Mouse (Mus musculus) midbrain, embryonic 12.5 days (tissue): ENCODE measurements at regions not wholly inside any gene's neighbourhood (a gene's known extent, or its start where the extent isn't known, plus 50 kb on each side); places are given as distances from the start of the nearest gene placed in this dataset.
A peak's percentile ranks its signal among the peaks of the same experiment; 100 is the strongest.
"Not testable (repeated sequence)": the region's sequence is repeated elsewhere in the genome, so short reads cannot be mapped to it uniquely, and the experiment has no call there.

ENCODE experiments used
- ATAC-seq: fragments of 200-750 bp; cut with Nextera tagmentation; 2 replicates; pipeline ENCODE4 v1.8.0; 2017; ENCODE audit warnings: low read depth, moderate TSS enrichment, moderate library complexity; ENCODE audit not compliant: low FRiP score
- H3K27ac ChIP-seq: fragments of 300-500 bp; sonication (generic); replicated peaks from 2 replicates; pipeline ENCODE4 v1.5.1; 2016; ENCODE audit warnings: mild to moderate bottlenecking
- H3K27me3 ChIP-seq: fragments of 300-500 bp; sonication (generic); 2 replicates; pipeline ENCODE4 v1.6.1; 2016; ENCODE audit warnings: mild to moderate bottlenecking
- H3K36me3 ChIP-seq: fragments of 300-500 bp; sonication (generic); 2 replicates; pipeline ENCODE4 v1.6.1; 2016
- H3K4me1 ChIP-seq: fragments of 300-500 bp; sonication (generic); 2 replicates; pipeline ENCODE4 v1.6.1; 2016
- H3K4me2 ChIP-seq: fragments of 300-500 bp; sonication (generic); replicated peaks from 2 replicates; pipeline ENCODE4 v1.6.1; 2016; ENCODE audit warnings: mild to moderate bottlenecking, moderate library complexity
- H3K4me3 ChIP-seq: fragments of 300-500 bp; sonication (generic); 2 replicates; pipeline ENCODE4 v1.5.1; 2016; ENCODE audit warnings: mild to moderate bottlenecking
- H3K9ac ChIP-seq: fragments of 300-500 bp; sonication (generic); replicated peaks from 2 replicates; pipeline ENCODE4 v1.6.1; 2016; ENCODE audit warnings: mild to moderate bottlenecking, moderate library complexity
- H3K9me3 ChIP-seq: fragments of 300-500 bp; sonication (generic); 2 replicates; pipeline ENCODE4 v1.6.1; 2016; ENCODE audit warnings: mild to moderate bottlenecking
- WGBS: fragments of 180-500 bp; shearing (Covaris S2); methylation state at CpG from one replicate; pipeline ENCODE4 v1.1.7; 2016; 5-methylcytosine and 5-hydroxymethylcytosine counted together

DNA sequence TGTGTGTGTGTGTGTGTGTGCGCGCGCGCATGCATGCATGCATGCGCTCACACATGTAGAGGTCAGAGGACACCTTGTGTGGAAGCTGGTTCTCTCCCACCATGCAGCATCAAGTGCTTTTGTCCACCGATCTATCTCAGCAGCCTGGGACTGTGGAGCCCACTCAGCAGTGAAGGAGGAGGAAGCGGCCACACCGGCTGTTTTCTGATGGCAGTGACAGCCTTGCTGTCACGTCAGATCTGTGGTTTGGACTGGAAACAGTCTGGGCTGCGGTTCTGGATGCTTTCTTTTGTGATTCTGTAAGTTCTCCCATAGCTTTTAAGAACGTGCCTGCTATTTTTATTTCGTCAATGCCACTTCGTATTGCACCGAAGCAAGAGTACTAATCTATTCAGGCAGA, 84.0 kb upstream of the Arl4c start:
- peaks cover 4% of the 10 kb centered on the region; the same call in 1 of the 2 replicates for H3K27me3 ChIP-seq
- no peak overlapping the region for H3K27ac ChIP-seq
- WGBS: 94% methylated on average over 14 of the region's 14 CpGs
- H3K4me3 ChIP-seq: no peak overlapping the region
- no peak overlapping the region for H3K4me2 ChIP-seq
- H3K9me3 ChIP-seq: peaks cover 6% of the 10 kb centered on the region
- H3K36me3 ChIP-seq: no peaks in the 10 kb centered on the region
- H3K9ac ChIP-seq: no peak overlapping the region
- no peak for ATAC-seq
- H3K4me1 ChIP-seq: no peaks in the 10 kb centered on the region

DNA sequence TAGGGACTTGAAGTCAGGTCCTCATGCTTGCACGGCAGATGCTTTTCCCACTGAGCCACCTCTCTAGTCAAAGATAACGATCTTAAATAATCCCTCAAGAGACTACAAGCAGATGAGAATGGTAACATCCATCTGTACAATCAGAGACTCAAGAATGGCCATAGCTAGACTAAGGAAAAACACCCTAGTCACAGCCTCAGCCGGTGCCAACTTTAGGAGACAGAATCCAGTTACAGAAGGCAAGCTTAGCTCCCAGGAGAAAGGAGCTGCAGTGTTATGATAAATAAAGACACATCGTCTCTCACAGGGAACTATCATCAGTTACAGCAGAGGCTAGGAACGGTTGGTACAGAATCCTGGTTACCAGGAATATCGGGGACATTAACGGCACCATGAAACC, 88.7 kb upstream of the Arl4c start:
- WGBS: 82% methylated on average over 7 of the region's 7 CpGs
- Histone ChIP-seq H3K9ac (no peak overlapping the region), H3K4me1 (no peaks in the 10 kb centered on the region), H3K36me3 (no peaks in the 10 kb centered on the region), H3K27me3 (peaks cover 3% of the 10 kb centered on the region; the same call in 1 of the 2 replicates), H3K9me3 (peaks cover 6% of the 10 kb centered on the region), H3K4me2 (no peak overlapping the region), H3K4me3 (no peak overlapping the region), H3K27ac (no peak overlapping the region)
- no peak for ATAC-seq

GRCm38 (mm10) chr1:88794926-88795325, 92.9 kb upstream of the Arl4c start:
- H3K9ac ChIP-seq: no peak overlapping the region
- H3K27ac ChIP-seq: no peak overlapping the region
- no peak overlapping the region for H3K4me3 ChIP-seq
- no peaks in the 10 kb centered on the region; the same call in 1 of the 2 replicates for H3K27me3 ChIP-seq
- 78% methylated on average over 10 of the region's 10 CpGs for WGBS
- H3K36me3 ChIP-seq: no peaks in the 10 kb centered on the region
- no peak overlapping the region for H3K4me2 ChIP-seq
- ATAC-seq: no peak
- 0 out of 2 replicates have a peak, but pooled peaks cover 4% of the 10 kb centered on the region for H3K9me3 ChIP-seq
- peaks cover 17% of the 10 kb centered on the region for H3K4me1 ChIP-seq

DNA sequence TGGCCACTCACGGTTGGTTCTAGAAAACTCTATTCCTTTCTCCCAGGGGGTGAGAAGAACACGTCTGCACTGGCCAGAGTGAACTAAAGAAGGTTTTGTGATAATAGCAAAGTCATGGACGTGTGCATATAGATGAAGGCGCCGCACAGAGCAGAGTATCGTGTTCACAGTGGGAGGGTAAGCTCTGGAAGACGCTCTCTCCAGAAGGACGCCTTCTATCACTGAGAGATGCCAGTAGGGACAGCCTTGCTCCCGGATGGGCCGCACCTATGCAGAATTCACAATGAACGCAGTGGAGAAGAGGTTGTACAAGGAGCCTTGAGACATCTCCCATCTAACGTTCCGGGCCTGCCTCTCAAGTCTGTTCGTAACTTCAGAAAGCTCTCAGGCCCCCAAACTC, 96.5 kb upstream of the Arl4c start:
- ATAC-seq: 0 out of 2 replicates have a peak, but pooled peaks have one; percentile 16
- Histone ChIP-seq H3K4me1 (peaks cover 25% of the 10 kb centered on the region), H3K9me3 (0 out of 2 replicates have a peak, but pooled peaks cover 7% of the 10 kb centered on the region), H3K9ac (no peak overlapping the region), H3K27ac (peak overlapping the region; percentile 73; the same call in 1 of the 2 replicates), H3K36me3 (no peaks in the 10 kb centered on the region), H3K4me2 (no peak overlapping the region), H3K27me3 (no peaks in the 10 kb centered on the region; the same call in 1 of the 2 replicates), H3K4me3 (no peak overlapping the region)
- 47% methylated on average over 14 of the region's 14 CpGs for WGBS

GRCm38 (mm10) chr1:88798874-88799273, 96.9 kb upstream of the Arl4c start:
- no peak overlapping the region for H3K9ac ChIP-seq
- H3K4me2 ChIP-seq: no peak overlapping the region
- H3K4me3 ChIP-seq: no peak overlapping the region
- 0 out of 2 replicates have a peak, but pooled peaks cover 7% of the 10 kb centered on the region for H3K9me3 ChIP-seq
- peaks cover 25% of the 10 kb centered on the region for H3K4me1 ChIP-seq
- no peaks in the 10 kb centered on the region; the same call in 1 of the 2 replicates for H3K27me3 ChIP-seq
- ATAC-seq: 0 out of 2 replicates have a peak, but pooled peaks have one; percentile 9
- H3K36me3 ChIP-seq: no peaks in the 10 kb centered on the region
- WGBS: 26% methylated on average over 8 of the region's 8 CpGs
- peak overlapping the region; percentile 73 for H3K27ac ChIP-seq

DNA sequence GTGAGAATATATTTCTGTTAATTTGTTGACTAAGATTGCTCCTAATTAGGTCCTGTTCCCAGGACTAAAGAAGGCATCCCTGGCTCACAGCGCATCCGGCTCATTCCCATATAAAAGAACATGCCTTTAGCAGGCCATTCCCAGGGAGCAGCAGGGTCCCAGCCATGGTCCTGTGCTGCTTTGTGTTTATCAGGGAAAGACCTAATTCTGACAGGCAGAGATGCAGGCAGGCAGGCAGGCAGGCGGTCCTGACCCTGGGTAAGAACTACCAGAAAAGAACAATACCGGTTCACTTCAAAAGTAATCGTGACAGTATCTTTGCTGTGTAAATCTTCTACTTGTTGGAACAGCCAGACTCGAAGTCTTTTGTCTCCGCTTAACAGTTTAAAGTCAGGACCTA, 97.3 kb upstream of the Arl4c start:
- H3K4me3 ChIP-seq: no peak overlapping the region
- H3K27ac ChIP-seq: peak overlapping the region; percentile 73
- H3K9me3 ChIP-seq: 0 out of 2 replicates have a peak, but pooled peaks cover 7% of the 10 kb centered on the region
- peaks cover 25% of the 10 kb centered on the region for H3K4me1 ChIP-seq
- no peaks in the 10 kb centered on the region; the same call in 1 of the 2 replicates for H3K27me3 ChIP-seq
- no peak overlapping the region for H3K9ac ChIP-seq
- WGBS: 14% methylated on average over 7 of the region's 7 CpGs
- H3K36me3 ChIP-seq: no peaks in the 10 kb centered on the region
- ATAC-seq: peak; percentile 49; the same call in 1 of the 2 replicates
- H3K4me2 ChIP-seq: no peak overlapping the region

DNA sequence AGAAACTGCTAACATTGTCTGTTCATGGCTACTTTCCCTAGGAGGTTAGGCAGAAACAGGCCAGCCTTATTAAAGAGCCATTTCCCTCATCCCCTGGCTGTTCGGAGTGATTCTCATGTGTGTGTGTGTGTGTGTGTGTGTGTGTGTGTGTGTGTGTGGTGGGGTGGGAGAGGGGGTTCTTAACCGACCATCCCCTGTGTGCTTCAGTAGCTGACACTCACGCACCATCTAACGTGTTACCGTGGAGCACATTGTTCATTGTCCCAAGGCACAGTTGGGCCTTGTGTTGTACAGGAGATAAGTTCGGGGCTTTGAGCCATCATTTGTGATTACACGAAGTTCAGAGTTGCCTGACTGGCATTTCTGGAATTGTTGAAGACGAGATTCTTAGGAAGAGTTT, 97.8 kb upstream of the Arl4c start:
- Histone ChIP-seq H3K9ac (no peak overlapping the region), H3K36me3 (no peaks in the 10 kb centered on the region), H3K27ac (peak overlapping the region; percentile 73), H3K4me1 (peaks cover 25% of the 10 kb centered on the region), H3K9me3 (0 out of 2 replicates have a peak, but pooled peaks cover 7% of the 10 kb centered on the region), H3K4me3 (no peak overlapping the region), H3K27me3 (no peaks in the 10 kb centered on the region; the same call in 1 of the 2 replicates), H3K4me2 (no peak overlapping the region)
- peak; percentile 44; the same call in 1 of the 2 replicates for ATAC-seq
- WGBS: 26% methylated on average over 8 of the region's 8 CpGs

DNA sequence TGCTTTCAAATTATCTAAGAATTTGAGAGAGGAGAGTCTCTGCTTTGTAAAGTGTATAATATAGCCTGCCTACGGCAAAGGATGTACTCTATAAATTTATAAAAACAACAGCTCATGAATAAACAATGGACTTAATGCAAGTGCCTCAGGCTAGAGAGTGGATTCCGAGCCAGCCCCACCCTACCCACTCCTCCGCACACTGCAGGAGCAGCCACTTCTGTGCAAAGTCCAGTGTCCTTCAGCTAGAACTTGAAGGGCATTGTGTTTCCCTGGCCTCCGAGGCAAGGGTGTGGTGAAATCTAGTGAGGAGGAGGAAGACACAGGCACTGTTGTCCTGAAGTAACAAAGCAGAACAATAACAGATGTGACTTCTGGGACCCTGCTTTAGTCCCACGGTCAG, 98.4 kb upstream of the Arl4c start:
- H3K9me3 ChIP-seq: 0 out of 2 replicates have a peak, but pooled peaks cover 7% of the 10 kb centered on the region
- no peak overlapping the region for H3K9ac ChIP-seq
- ATAC-seq: no peak
- WGBS: 45% methylated on average over 5 of the region's 5 CpGs
- no peak overlapping the region for H3K4me3 ChIP-seq
- no peak overlapping the region for H3K27ac ChIP-seq
- H3K27me3 ChIP-seq: no peaks in the 10 kb centered on the region; the same call in 1 of the 2 replicates
- no peaks in the 10 kb centered on the region for H3K36me3 ChIP-seq
- peaks cover 25% of the 10 kb centered on the region for H3K4me1 ChIP-seq
- no peak overlapping the region for H3K4me2 ChIP-seq

DNA sequence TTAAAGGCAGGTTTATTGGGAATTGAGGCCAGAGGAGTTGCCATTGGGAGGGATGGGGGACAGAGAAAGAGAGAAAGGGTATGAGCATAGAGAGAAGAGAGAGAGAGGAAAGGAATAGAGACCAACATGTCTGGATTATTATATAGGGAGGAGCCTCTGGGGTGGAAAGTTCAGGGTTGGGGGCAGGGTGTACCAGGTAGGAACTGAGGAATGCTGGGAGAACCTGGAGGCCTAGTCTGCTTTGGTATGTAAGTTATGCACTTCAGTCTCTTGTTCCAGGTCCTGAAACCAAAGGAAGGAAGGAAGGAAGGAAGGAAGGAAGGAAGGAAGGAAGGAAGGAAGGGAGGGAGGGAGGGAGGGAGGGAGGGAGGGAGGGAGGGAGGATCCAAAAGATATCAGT, 99.1 kb upstream of the Arl4c start:
- H3K9me3 ChIP-seq, H3K36me3 ChIP-seq, H3K4me2 ChIP-seq, H3K27ac ChIP-seq, H3K9ac ChIP-seq, H3K27me3 ChIP-seq, H3K4me3 ChIP-seq, ATAC-seq: not testable (repeated sequence)
- H3K4me1 ChIP-seq: peaks cover 25% of the 10 kb centered on the region

DNA sequence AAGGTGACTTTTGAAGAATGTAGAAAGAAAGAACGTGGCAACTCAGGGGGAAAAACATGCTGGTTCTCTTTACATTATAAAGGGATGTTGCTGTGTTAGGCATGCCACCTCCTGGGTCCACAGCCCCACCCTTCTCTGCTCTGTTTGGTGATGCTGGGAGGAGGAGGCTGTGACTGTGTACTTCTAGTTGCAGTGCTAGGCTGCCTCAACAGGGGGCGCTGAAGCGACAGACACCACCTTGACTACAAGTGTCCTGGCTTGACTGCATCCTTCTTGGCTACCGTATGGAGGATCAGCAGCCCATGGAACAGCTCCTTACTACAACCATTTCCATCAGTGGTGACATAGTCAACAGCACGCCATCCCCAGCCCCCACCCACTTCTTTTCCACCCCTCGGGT, 104.9 kb upstream of the Arl4c start:
- no peak overlapping the region for H3K4me2 ChIP-seq
- H3K9ac ChIP-seq: no peak overlapping the region
- no peaks in the 10 kb centered on the region for H3K36me3 ChIP-seq
- 60% methylated on average over 6 of the region's 6 CpGs for WGBS
- no peaks in the 10 kb centered on the region for H3K4me1 ChIP-seq
- H3K27me3 ChIP-seq: no peaks in the 10 kb centered on the region
- ATAC-seq: no peak
- H3K9me3 ChIP-seq: 0 out of 2 replicates have a peak, but pooled peaks cover 3% of the 10 kb centered on the region
- H3K4me3 ChIP-seq: no peak overlapping the region
- no peak overlapping the region for H3K27ac ChIP-seq

DNA sequence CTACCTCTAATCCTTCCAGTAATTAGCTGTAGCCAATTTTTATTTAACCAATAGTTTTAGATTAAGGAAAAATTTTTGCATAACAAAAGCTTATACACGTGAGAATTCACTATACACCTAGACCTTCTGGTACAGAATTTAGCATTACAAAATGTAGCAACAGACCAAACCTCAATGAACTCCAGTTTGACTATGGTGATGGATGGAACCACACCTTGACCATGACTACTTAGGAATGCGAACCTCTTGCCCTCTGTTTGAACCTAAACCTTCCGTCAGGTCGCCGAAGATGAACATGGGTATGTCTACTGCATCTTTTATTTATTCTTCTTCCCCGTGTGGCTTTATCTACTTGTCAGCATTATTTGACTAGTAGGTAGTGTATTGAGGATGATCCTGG, 105.9 kb upstream of the Arl4c start:
- Histone ChIP-seq H3K9me3 (0 out of 2 replicates have a peak, but pooled peaks cover under 1% of the 10 kb centered on the region), H3K9ac (no peak overlapping the region), H3K4me2 (no peak overlapping the region), H3K4me3 (no peak overlapping the region), H3K36me3 (no peaks in the 10 kb centered on the region), H3K27me3 (no peaks in the 10 kb centered on the region), H3K4me1 (peaks cover 5% of the 10 kb centered on the region), H3K27ac (no peak overlapping the region)
- no peak for ATAC-seq
- 89% methylated on average over 6 of the region's 6 CpGs for WGBS

- Histone ChIP-seq H3K4me3 (no peak overlapping the region), H3K36me3 (no peaks in the 10 kb centered on the region), H3K9ac (no peak overlapping the region), H3K4me2 (no peak overlapping the region), H3K27ac (no peak overlapping the region), H3K4me1 (peaks cover 11% of the 10 kb centered on the region), H3K27me3 (no peaks in the 10 kb centered on the region), H3K9me3 (no peaks in the 10 kb centered on the region)
- 47% methylated on average over 3 of the region's 3 CpGs for WGBS
- ATAC-seq: no peak
Observed at GRCm38 (mm10) chr1:88808508-88808907, 106.5 kb upstream of the Arl4c start.

- no peak overlapping the region for H3K27ac ChIP-seq
- no peaks in the 10 kb centered on the region for H3K36me3 ChIP-seq
- no peak overlapping the region for H3K4me3 ChIP-seq
- no peak for ATAC-seq
- no peaks in the 10 kb centered on the region for H3K9me3 ChIP-seq
- H3K9ac ChIP-seq: no peak overlapping the region
- peaks cover 13% of the 10 kb centered on the region for H3K4me1 ChIP-seq
- 59% methylated on average over 2 of the region's 2 CpGs for WGBS
- no peak overlapping the region for H3K4me2 ChIP-seq
- no peaks in the 10 kb centered on the region for H3K27me3 ChIP-seq
Observed at GRCm38 (mm10) chr1:88809756-88810155, 107.7 kb upstream of the Arl4c start.
